Mouse (Mus musculus) cerebellum, postnatal 25 days (tissue): ENCODE results near the gene Timm23.
A peak's percentile ranks its signal among the peaks of the same experiment; 100 is the strongest.
"Not testable (repeated sequence)": the region's sequence is repeated elsewhere in the genome, so short reads cannot be mapped to it uniquely, and the experiment has no call there.

Source experiments
- DNase-seq, 2 experiments: peaks; one replicate each; pipeline ENCODE4 v3.0.0; 2021; ENCODE audit warnings: mixed read lengths in 2 of 2

Timm23 gene

GRCm38 (mm10) chr14:32201791-32202451 is at the start of gene Timm23, which contains the start of gene Parg:
Timm23 (minus strand) TSS chr14:32201898.
Parg (plus strand) TSS chr14:32201949.
- peak; percentile 92 to 94 for DNase-seq

GRCm38 (mm10) chr14:32249616-32250015 is 47.9 kb upstream of the Timm23 start:
- no peak for DNase-seq

- no peak for DNase-seq
These were observed 44.3 kb upstream of the Timm23 start for GRCm38 (mm10) chr14:32246019-32246418.

GRCm38 (mm10) chr14:32242401-32242800 is 40.7 kb upstream of the Timm23 start:
- no peak for DNase-seq

DNA sequence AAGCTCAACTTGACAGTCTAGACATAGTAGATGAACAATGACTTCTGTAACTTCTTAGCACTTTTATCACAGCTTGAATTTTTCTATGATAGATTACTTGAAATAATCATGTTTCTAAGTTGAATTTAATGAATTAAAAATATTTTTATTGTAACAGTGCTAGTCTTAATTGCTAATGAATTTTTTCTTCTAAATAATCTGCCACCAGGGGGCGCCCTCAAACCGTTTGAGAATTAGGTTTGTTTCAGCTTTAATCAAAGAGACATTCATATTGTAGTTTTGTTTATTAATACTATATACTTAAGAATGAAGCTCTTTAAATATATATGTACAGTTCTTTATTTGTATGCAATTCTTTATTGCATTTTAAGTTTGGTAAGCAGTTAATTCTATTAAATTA is 27.3 kb upstream of the Timm23 start:
- DNase-seq = peak; percentile 50 to 77

DNA sequence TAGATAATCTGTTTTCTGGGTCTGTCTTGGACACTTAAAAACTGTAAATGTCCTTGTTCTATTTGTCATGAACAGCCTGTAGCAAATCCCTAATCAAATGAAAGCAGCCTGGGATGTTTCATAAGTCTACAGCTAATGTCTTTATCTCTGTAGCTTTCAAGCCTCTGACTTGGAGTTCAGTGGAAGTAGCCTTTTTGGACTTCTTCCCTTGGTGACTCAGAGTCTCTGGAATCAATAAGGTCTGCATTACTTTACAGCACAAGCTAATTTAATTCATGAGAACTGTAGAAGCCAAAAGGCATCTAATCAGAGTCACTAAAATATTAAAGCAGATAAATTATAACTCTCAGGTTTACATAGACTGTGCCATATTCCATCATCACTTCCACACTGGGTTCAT is 24.9 kb upstream of the Timm23 start:
- DNase-seq = no peak

DNA sequence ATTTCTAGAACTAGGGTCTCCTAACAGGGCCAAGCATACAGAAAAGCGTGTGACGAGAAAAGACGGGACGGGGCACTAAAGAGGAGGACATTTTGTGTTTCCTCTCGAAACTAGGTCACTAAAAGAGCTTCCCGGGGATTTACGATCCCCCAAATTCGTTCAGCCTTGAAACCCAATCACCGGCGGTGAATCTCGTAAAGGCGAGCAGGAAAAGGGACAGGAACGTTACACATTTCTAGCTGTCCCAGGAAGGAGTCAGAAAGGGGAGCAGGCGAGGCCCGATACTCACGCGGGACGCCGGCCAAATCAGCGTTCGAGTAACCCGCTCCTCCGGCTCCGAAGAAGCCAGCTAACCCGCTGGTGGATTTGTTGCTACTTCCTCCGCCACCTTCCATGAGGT is 344 bp downstream of the Timm23 start:
- DNase-seq = no peak

GRCm38 (mm10) chr14:32193557-32193956 is 8.1 kb downstream of the Timm23 start:
- DNase-seq = not testable (repeated sequence)

- peak; percentile 57 to 77 for DNase-seq
These were observed 9.3 kb downstream of the Timm23 start for GRCm38 (mm10) chr14:32192437-32192836.

GRCm38 (mm10) chr14:32191926-32192325 is 9.8 kb downstream of the Timm23 start:
- no peak for DNase-seq

GRCm38 (mm10) chr14:32190627-32191391 is 10.9 kb downstream of the Timm23 start:
- no peak for DNase-seq

- no peak for DNase-seq
These were observed 17.9 kb downstream of the Timm23 start for GRCm38 (mm10) chr14:32183846-32184245.

GRCm38 (mm10) chr14:32180861-32181260 is 20.8 kb downstream of the Timm23 start:
- DNase-seq = no peak

DNA sequence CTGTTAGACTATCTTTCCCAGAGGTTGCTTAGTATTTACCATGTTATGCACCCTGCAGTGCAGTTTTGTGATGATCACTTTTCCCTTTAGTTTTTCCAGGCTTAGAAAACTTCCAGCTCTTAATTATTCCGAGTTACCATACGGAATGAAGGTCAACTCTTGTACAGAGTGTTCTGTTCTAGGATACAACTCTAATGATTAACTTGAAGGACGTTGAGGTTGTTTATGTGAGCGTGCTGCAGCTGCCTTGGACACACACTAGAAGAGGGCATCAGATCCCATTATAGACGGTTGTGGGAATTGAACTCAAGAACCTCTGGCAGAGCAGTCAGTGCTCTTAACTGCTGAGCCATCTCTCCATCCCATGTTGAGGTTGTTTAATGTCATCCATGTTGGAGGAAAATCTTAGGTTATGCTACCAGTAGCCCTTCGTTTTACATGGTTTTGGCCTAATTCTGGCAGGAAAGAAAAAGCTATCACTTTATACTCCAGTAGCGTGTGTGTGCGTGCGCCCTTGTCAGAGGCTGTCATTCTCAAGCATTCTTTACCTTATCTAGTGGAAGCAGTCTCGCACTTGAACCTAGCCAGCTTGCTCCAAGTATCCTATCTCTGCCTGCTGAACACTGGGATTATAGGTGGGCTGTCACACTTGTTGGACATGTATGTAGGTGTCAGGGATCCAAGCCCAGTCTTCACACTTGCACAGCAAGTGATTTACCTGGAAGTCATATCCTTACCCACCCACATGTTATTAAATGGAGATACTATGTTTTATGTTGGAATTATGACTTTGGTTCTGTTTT is 22.1 kb downstream of the Timm23 start:
- DNase-seq = no peak

- not testable (repeated sequence) for DNase-seq
These were observed 25.1 kb downstream of the Timm23 start for GRCm38 (mm10) chr14:32176590-32176989.

DNA sequence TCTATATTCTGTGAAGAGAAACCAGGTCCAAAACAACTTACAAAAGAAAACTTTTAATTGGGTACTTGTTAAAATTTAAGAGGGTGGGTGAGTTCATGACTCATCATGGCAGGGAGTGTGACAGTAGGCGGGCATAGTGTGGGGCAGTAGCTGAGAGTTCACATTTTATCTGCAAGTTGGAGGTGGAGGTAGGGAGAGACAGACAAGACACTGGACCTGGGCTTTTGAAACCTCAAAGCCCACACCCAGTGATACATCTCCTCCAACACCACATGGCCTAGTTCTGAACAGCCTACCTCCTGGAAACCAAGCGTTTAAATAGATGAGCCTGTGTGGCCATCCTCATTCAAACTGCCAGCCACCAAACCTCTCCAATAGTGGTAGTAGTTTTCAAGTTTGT is 26.4 kb downstream of the Timm23 start:
- no peak for DNase-seq

GRCm38 (mm10) chr14:32170137-32170536 is 31.6 kb downstream of the Timm23 start:
- no peak for DNase-seq

- DNase-seq = no peak
These were observed 33.0 kb downstream of the Timm23 start for GRCm38 (mm10) chr14:32168653-32169231.

- DNase-seq = no peak
These were observed 34.4 kb downstream of the Timm23 start for GRCm38 (mm10) chr14:32167326-32167725.

DNA sequence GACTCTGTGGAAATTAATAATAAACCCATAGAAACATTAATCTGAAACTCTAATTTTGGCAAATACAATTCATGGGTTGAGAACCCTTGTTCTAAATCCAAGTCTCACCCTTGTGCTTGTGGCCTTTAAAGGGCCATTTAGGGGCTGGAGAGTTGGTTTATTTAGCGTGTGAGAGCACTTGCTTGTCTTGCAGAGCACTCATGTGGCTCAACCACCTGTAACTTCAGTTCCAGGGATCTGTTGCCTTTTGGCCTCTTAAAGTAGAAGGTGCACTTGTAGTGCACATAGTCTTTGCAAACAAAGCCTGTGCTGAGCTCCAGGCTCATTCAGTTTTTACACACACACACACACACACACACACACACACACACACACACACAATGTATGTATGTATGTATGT is 34.9 kb downstream of the Timm23 start:
- DNase-seq = no peak

- DNase-seq = no peak
These were observed 35.6 kb downstream of the Timm23 start for GRCm38 (mm10) chr14:32166062-32166441.

DNA sequence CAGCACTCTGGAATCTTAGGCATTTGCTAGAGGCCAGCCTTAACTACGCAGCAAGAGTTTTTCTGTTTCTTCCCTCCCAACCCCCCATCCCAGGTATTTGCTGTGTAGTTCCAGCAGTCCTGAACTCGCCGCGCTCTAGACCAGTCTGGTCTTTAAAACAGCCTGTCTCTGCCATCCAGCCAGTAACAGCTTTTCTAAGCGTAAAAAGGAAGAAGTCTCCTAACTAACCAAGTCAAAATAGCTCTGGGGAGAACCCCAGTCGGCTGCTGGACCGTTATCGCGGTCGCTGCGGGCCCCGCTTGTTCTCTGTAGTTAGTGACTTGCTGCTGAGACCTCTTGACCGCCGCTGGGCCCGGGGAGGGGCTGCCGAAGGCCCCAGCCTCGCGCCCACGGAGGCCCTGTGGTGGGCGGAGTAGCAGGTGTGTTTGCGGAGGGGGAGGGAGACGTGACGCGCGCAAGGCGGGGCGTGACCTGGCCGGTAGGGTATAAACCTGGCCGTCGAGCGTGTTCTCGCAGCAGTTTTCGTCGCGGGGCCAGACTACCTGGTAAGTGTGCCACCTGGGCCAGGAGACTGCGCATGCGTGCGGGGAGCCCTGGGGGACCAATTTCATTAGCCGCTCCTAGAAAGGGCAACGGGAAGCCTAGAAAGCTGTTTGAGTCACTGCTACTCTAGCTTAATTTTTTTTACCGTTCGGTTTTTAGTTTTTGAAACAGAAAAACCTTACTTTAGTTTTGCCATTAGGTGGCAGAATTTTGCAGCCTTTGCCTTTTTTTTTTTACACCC is 36.2 kb downstream of the Timm23 start:
- peak; percentile 91 to 95 for DNase-seq
